ENCODE assay signal across 8 mouse cellular contexts in the genomic region with DNA sequence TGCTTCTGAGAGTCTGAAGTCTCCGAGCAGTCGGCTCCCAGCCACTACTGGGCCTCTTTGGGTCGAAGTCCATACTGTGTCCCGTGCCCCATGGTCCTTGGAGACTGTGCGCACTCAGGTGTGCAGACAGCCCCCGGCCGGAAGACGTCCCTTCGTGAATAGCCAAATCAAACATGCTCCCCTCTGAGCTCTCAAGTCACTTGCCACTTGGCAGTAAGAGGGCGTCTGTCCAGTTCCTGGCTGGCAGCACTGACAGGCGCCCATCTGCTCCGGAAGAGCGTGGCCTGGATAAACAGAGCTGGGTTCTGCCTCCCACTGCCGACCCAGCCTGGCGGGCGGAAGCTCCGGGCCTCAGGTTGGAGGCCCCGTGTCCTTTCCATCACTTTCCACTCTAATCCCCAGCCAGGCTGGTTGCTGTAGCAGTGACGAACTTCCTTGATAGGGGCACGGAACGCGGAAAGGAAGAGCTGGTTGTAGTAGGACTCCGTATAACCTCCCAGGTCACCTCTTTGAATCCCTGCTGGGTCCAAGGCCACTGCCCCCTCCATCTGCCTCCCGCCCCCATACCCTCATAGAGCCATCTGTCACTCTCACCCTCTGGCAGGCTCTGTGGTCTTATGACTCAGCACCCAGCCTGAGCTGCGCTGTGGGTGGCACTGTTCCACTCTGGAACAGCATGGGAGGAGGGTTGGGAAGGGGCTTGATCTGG. TPM values are rescaled to one million over a fixed set of nuclear protein-coding genes. Genes with fewer than 3 reads are reported as not detected.
DNase-seq lines count a peak whose midpoint lies in the region; ATAC-seq and TF ChIP-seq lines count a peak whose summit lies in the region.

No protein-coding gene starts in this region.

- in situ Hi-C loops in ES-E14 (cut with MboI; ENCODE audit: low sequenced_read_pairs in 2 of 2, unreplicated experiment in 2 of 2) = no loop called here

- H3K4me3 ChIP-seq in ES-E14 (ENCODE audit: insufficient read depth in 1 of 2, low read depth in 1 of 2, low read length in 2 of 2, poor library complexity in 1 of 2, severe bottlenecking in 1 of 2) = peak overlapping the region; percentile 8 to 34; a peak in 3 of 4 replicates

- no peaks in the 10 kb centered on the region for H3K9me3 ChIP-seq in ES-E14 (ENCODE audit: control insufficient read depth, insufficient read depth, low read depth, low read length)

- peak; percentile 59 for ATAC-seq in common myeloid progenitor, adult 5-6 weeks (replicated peaks; ENCODE audit: low read depth, poor library complexity, severe bottlenecking)
- ATAC-seq in inflammation-experienced regulatory T-cells, adult 6 months = no peak

- no peak overlapping the region for H3K27ac ChIP-seq in ES-E14 (ENCODE audit: insufficient read depth, low read depth, low read length, poor library complexity, severe bottlenecking)

- intact Hi-C loops in heart, postnatal 36 days (cut with DNase I) = no loop called here

- peaks cover 0 to 10% of the 10 kb centered on the region in 2 experiments; a peak in 2 of 4 replicates for H3K4me1 ChIP-seq in ES-E14 (ENCODE audit: control insufficient read depth in 2 of 2, insufficient read depth in 2 of 2, low read length in 2 of 2, poor library complexity in 1 of 2)

- no peaks in the 10 kb centered on the region for H3K36me3 ChIP-seq in ES-E14 (ENCODE audit: control insufficient read depth, insufficient read depth, low read length, poor library complexity, severe bottlenecking)

- DNase-seq in 3T3-L1 (ENCODE audit: low read depth, low spot score) (peak; percentile 42), ES-E14 (ENCODE audit: low read depth, low spot score) (no peak)
- peak; percentile 35 to 43 for DNase-seq in heart, postnatal 36 days
- peak; percentile 48 to 56 for DNase-seq in layer of hippocampus, adult 8-10 months (ENCODE audit: low spot score in 2 of 2)
- peak; percentile 39 for DNase-seq in retina, embryonic 14.5 days (ENCODE audit: low spot score)
- DNase-seq in urinary bladder, postnatal 10 days (ENCODE audit: low spot score) = no peak

- H3K9ac ChIP-seq in ES-E14 (ENCODE audit: insufficient read depth, low read depth, low read length, poor library complexity, severe bottlenecking) = 0 out of 2 replicates have a peak overlapping the region, but pooled peaks have one; percentile 22

TF ChIP-seq in ES-E14, 5 proteins besides CTCF, POLR2A, EP300 and RAD21:
- TF ChIP-seq ZC3H11A (IDR thresholded peaks at IDR 0.05; ENCODE audit: borderline replicate concordance, low read depth, low read length) = no peak
- TF ChIP-seq MAFK (IDR thresholded peaks at IDR 0.05; ENCODE audit: insufficient read depth, low read depth, low read length) = no peak
- TF ChIP-seq HCFC1 (IDR thresholded peaks at IDR 0.05; ENCODE audit: borderline replicate concordance, insufficient read depth, low read length) = no peak
- TF ChIP-seq ZNF384 (IDR thresholded peaks at IDR 0.05; ENCODE audit: low read depth, low read length) = no peak
- no peak for TF ChIP-seq CHD2 (IDR thresholded peaks at IDR 0.05; ENCODE audit: low read depth, low read length)

RNA-seq across cellular contexts. Expression of a gene that starts 28.5 kb away (rescaled TPM):
- total RNA-seq in ES-E14 (2012; rRNA removed) = 12.7 and 24.1 TPM in 2 replicates
- total RNA-seq in common myeloid progenitor, adult 5-6 weeks (2017) = 16.6 and 19.8 TPM in 2 replicates
- 10 to 100 TPM in 1 of 2 experiments, 1 to 10 TPM in 1; 4.1 to 12.8 TPM for total RNA-seq in heart, postnatal 36 days (2021)
- total RNA-seq in layer of hippocampus, adult 8-10 months (2022) = 10 to 100 TPM; 22.1 to 32.6 (median 23.6) TPM
- 10 to 100 TPM in 1 of 3 experiments, 1 to 10 TPM in 2; 5.8 to 13.8 (median 6.4) TPM for polyA plus RNA-seq in inflammation-experienced regulatory T-cells, adult 6 months (2017; shearing (Covaris generic))

Comparison
In these comparisons a context has a peak if more than half of its experiments do, and no peak if none do; other contexts are left out.
1. DNase-seq: peak in 3T3-L1 (single experiment), heart, postnatal 36 days (2 of 2), layer of hippocampus, adult 8-10 months (2 of 2) and retina, embryonic 14.5 days (single experiment); none in ES-E14 (single experiment) and urinary bladder, postnatal 10 days (single experiment).